Mouse (Mus musculus) CH12F3 (cell line): ENCODE measurements around the gene Cnmd.

Experiments used
- in situ Hi-C: fragments of 300-500 bp; cut with MboI; formaldehyde crosslinking; loops from 2 replicates; pipeline ENCODE4 v1.14.3; 2020; ENCODE audit warnings: low sequenced_read_pairs

Cnmd gene

DNA sequence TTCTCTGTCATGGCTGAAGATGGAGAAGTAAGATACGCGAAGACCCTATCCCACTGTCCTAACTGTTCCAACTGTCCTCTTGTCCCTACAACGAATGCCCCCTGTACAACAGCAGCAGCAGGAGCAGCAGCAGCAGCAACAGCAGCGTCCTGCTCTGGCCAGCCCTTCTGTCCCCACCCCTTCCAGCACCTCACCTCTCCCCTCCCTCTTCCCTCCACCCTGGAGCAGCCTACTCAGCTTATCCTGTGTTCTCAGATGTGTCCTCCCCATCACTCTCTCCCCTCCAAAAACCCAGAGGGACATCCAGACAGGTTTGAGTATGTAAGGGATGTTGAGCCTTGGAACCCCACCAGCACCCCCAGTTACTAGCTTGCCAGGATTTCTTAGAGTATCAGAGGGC lies at the start of gene Cnmd:
Cnmd (minus strand) TSS at position 170 of the 400 bp plus-strand sequence.
- in situ Hi-C loops = no loop called here

- in situ Hi-C loops = no loop called here
Observed at GRCm38 (mm10) chr14:79711301-79711700, 49.3 kb upstream of the Cnmd start.

- in situ Hi-C loops = no loop called here
Observed at GRCm38 (mm10) chr14:79703523-79704172, 41.7 kb upstream of the Cnmd start.

DNA sequence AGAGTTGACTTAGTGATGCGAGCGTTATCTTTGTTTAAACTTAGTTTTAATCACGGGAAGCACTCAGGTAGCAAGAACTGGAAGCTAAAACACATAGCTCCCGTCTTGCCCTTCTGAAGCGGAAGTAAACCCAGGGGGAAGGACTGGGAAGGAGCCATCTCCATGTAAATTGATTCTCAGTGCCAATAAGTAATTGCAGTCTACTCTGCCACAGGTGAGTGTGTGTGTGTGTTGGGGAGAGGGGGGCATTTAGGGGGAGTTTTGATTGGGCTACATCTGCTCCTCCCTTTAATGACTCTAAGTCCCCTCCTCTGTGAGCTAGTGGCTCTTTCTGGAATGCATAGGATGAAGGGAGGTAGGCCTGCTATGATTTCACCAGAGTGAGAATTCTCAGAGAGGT lies 39.6 kb upstream of the Cnmd start:
- in situ Hi-C loops = no loop called here

GRCm38 (mm10) chr14:79701054-79701453 lies 39.1 kb upstream of the Cnmd start:
- in situ Hi-C loops = no loop called here

DNA sequence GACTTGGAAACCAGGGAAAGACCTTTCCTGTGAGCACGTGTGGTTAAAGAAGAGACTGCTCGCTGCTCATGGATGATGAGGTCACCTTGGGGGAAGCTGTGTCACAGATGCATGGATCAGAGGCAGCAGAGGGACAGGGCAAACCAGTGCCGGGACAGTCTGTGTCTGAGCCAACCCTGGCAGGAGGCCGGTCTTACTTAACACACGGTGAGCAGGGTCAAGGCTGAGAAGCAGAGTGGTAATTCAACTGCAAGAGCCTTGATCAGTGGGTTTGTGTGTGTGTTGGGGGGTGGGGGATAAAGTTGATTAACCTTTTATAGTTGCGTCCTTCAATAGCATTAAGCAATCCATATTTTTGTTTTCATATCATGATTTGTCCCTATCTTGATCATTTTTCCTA lies 37.4 kb upstream of the Cnmd start:
- in situ Hi-C loops = no loop called here

GRCm38 (mm10) chr14:79690068-79690844 lies 28.3 kb upstream of the Cnmd start:
- in situ Hi-C loops = no loop called here

- in situ Hi-C loops = no loop called here
Observed at GRCm38 (mm10) chr14:79680652-79681051, 18.7 kb upstream of the Cnmd start.

- in situ Hi-C loops = no loop called here
Observed at GRCm38 (mm10) chr14:79677891-79678687, 16.1 kb upstream of the Cnmd start.

DNA sequence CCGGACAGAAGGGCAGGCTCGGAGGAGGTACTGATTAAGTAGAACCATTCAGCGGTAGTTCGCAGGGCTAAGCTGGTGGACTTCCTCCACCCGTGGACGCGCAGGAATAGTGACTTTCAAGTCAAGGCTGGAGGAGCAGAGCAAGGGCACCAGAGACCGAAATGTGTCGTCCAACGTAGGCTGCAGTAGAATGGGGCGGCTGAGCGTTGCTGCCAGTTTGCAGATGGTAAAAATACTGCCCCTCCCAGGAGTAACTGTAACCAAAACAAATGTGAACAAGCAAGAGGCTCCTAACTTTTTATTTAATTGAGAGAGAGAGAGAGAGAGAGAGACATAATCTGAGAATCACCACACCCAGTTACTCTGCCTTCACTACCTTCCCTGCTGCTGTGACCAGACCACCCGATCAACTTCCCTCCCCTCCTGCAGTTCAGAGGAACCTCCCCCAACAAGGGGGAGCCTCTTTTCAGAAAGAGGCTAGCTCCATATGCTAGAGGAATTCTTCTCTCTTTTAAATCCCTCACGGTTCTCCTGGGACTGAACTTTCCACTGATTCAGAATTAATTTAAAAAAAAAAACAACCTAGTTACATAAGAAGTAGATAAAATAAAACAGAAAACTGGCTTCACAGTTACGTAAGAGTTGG lies 15.3 kb upstream of the Cnmd start:
- in situ Hi-C loops = no loop called here

- in situ Hi-C loops = no loop called here
Observed at GRCm38 (mm10) chr14:79673083-79674013, 11.4 kb upstream of the Cnmd start.

- in situ Hi-C loops = no loop called here
Observed at GRCm38 (mm10) chr14:79672567-79672966, 10.6 kb upstream of the Cnmd start.

DNA sequence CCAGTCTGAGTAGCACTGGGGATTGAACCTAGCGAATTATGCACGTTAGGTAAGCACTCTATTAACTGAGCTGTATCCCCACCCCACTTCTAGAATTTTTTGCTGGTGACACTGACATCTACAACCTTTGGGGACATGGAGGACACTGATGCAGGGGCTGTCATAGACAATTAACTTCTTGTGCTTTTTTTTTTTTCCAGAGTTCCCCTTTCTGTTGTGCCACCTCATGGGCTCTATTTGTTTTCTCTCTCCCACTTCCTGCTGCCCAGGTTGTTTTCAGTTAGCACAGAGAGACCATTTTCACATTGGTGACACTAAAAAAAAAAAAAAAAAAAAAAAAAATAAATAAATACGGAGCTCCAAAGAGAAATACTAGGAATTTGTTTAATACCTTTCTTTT lies 9.0 kb upstream of the Cnmd start:
- in situ Hi-C loops = no loop called here

- in situ Hi-C loops = no loop called here
Observed at GRCm38 (mm10) chr14:79661005-79661917, 709 bp downstream of the Cnmd start.

GRCm38 (mm10) chr14:79660467-79660866 lies 1.5 kb downstream of the Cnmd start:
- in situ Hi-C loops = no loop called here

GRCm38 (mm10) chr14:79658748-79659508 lies 3.0 kb downstream of the Cnmd start:
- in situ Hi-C loops = no loop called here

DNA sequence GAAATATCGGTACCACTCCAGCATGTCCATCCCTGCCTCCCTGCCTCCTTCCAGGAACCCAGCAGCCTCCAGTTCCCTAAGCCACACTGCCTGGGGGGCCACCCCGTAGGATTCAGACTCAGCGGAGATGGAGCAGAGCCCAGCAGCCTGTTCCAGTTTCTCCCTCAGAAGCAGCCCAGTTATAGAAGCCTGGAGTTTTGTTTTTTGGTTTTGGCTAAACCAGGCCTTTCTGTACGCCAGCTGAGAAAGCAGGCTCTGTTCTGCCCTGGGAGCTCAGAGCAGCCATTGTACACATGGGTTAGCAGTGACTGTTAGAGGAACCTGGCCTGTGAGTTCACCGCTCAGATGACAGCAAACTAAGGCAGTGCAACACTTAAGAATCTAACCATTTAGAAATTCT lies 3.7 kb downstream of the Cnmd start:
- in situ Hi-C loops = no loop called here

DNA sequence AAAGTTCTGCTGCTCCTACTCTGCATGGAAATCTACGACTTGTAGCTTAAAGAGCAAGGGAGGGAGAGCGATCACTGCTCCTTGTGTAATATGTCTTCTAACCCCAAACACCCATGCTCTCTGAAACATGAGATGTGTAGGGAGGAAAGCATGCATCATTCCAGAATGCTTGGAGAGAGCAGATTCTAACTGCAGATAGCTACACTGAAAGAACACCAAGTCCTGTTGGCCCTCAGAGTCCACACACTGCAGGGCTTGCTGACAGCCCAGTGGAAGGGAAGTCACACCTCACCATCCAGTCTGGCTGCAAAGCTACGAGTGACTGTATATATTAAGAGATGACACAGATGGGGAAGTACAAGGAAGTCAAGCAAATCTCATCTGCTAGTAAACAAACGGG lies 9.3 kb downstream of the Cnmd start:
- in situ Hi-C loops = no loop called here
